Mouse (Mus musculus): ENCODE measurements around the gene Zfp113. TPM values are rescaled to one million over a fixed set of nuclear protein-coding genes. Genes with fewer than 3 reads are reported as not detected.
A peak's percentile ranks its signal among the peaks of the same experiment; 100 is the strongest.

Zfp113 gene
- polyA plus RNA-seq, 1 experiment from 2014 or later = 42.5 TPM

GRCm38 (mm10) chr5:138170936-138171561 lies 15.5 kb upstream of the Zfp113 start:
- Histone ChIP-seq H3K27ac (replicated peaks) (peak overlapping the region; percentile 98), H3K9ac (replicated peaks) (peak overlapping the region; percentile 79), H3K9me3 (no peaks in the 10 kb centered on the region), H3K4me3 (peak overlapping the region; percentile 83), H3K27me3 (no peaks in the 10 kb centered on the region), H3K4me2 (replicated peaks) (peak overlapping the region; percentile 85), H3K4me1 (peaks cover 31% of the 10 kb centered on the region), H3K36me3 (peaks cover 49% of the 10 kb centered on the region)
- under 1% methylated on average over 47 of the region's 47 CpGs for WGBS
- peak; percentile 81 for ATAC-seq (replicated peaks)

GRCm38 (mm10) chr5:138165594-138165993 lies 10.1 kb upstream of the Zfp113 start:
- Histone ChIP-seq H3K4me2 (replicated peaks) (no peak overlapping the region), H3K4me3 (no peak overlapping the region), H3K9me3 (no peaks in the 10 kb centered on the region), H3K27ac (replicated peaks) (no peak overlapping the region), H3K4me1 (peaks cover 27% of the 10 kb centered on the region), H3K36me3 (peaks cover 76% of the 10 kb centered on the region), H3K27me3 (no peaks in the 10 kb centered on the region), H3K9ac (replicated peaks) (no peak overlapping the region)
- WGBS = 87% methylated on average over 8 of the region's 8 CpGs
- no peak for ATAC-seq (replicated peaks)

GRCm38 (mm10) chr5:138163610-138164009 lies 8.1 kb upstream of the Zfp113 start:
- Histone ChIP-seq H3K4me3 (no peak overlapping the region), H3K4me1 (peaks cover 16% of the 10 kb centered on the region), H3K27me3 (no peaks in the 10 kb centered on the region), H3K36me3 (peaks cover 64% of the 10 kb centered on the region), H3K27ac (replicated peaks) (no peak overlapping the region), H3K4me2 (replicated peaks) (no peak overlapping the region), H3K9ac (replicated peaks) (no peak overlapping the region), H3K9me3 (no peaks in the 10 kb centered on the region)
- ATAC-seq (replicated peaks) = no peak
- 58% methylated on average over 10 of the region's 10 CpGs for WGBS

- H3K9ac ChIP-seq (replicated peaks) = no peak overlapping the region
- no peak overlapping the region for H3K4me2 ChIP-seq (replicated peaks)
- H3K4me3 ChIP-seq = no peak overlapping the region
- H3K27ac ChIP-seq (replicated peaks) = no peak overlapping the region
- peaks cover 16% of the 10 kb centered on the region for H3K4me1 ChIP-seq
- H3K36me3 ChIP-seq = peaks cover 59% of the 10 kb centered on the region
- no peak for ATAC-seq (replicated peaks)
- H3K27me3 ChIP-seq = no peaks in the 10 kb centered on the region
- H3K9me3 ChIP-seq = no peaks in the 10 kb centered on the region
- 69% methylated on average over 6 of the region's 6 CpGs for WGBS
Observed at GRCm38 (mm10) chr5:138163046-138163445, 7.5 kb upstream of the Zfp113 start.

GRCm38 (mm10) chr5:138160842-138161665 lies 5.5 kb upstream of the Zfp113 start, which contains the start of gene Cops6:
Gene Cops6, plus strand, starts transcription at chr5:138161071.
- Histone ChIP-seq H3K36me3 (peaks cover 39% of the 10 kb centered on the region), H3K9me3 (no peaks in the 10 kb centered on the region), H3K27ac (replicated peaks) (peak within 1 kb of the TSS; percentile 76), H3K4me1 (peaks cover 16% of the 10 kb centered on the region), H3K27me3 (no peaks in the 10 kb centered on the region), H3K9ac (replicated peaks) (peak within 1 kb of the TSS; percentile 79), H3K4me2 (replicated peaks) (peak within 1 kb of the TSS; percentile 48), H3K4me3 (peak within 1 kb of the TSS; percentile 80)
- peak; percentile 97 for ATAC-seq (replicated peaks)
- WGBS = 1% methylated on average over 42 of the region's 42 CpGs

GRCm38 (mm10) chr5:138160224-138160762 lies 4.7 kb upstream of the Zfp113 start:
- Histone ChIP-seq H3K4me3 (peak overlapping the region; percentile 80), H3K27ac (replicated peaks) (peak overlapping the region; percentile 76), H3K9me3 (no peaks in the 10 kb centered on the region), H3K36me3 (peaks cover 31% of the 10 kb centered on the region), H3K27me3 (no peaks in the 10 kb centered on the region), H3K4me2 (replicated peaks) (peak overlapping the region; percentile 48), H3K9ac (replicated peaks) (peak overlapping the region; percentile 79), H3K4me1 (peaks cover 16% of the 10 kb centered on the region)
- WGBS = 69% methylated on average over 7 of the region's 7 CpGs
- 0 out of 2 replicates have a peak, but pooled peaks have one; percentile 1 for ATAC-seq (replicated peaks)

- ATAC-seq (replicated peaks) = no peak
- 83% methylated on average over 3 of the region's 3 CpGs for WGBS
- H3K27ac ChIP-seq (replicated peaks) = no peak overlapping the region
Observed at GRCm38 (mm10) chr5:138154390-138154789, 1.2 kb downstream of the Zfp113 start.

GRCm38 (mm10) chr5:138138585-138138984 lies 17.0 kb downstream of the Zfp113 start:
- Histone ChIP-seq H3K4me1 (no peaks in the 10 kb centered on the region), H3K27ac (replicated peaks) (no peak overlapping the region), H3K9me3 (no peaks in the 10 kb centered on the region), H3K36me3 (peaks cover 42% of the 10 kb centered on the region), H3K4me2 (replicated peaks) (no peak overlapping the region), H3K4me3 (no peak overlapping the region), H3K27me3 (no peaks in the 10 kb centered on the region), H3K9ac (replicated peaks) (no peak overlapping the region)
- WGBS = 90% methylated on average over 4 of the region's 4 CpGs
- ATAC-seq (replicated peaks) = no peak

More at GRCm38 (mm10) chr5:138154390-138154789, 1.2 kb downstream of the Zfp113 start:
- peaks cover 10% of the 10 kb centered on the region for H3K4me1 ChIP-seq
- H3K9ac ChIP-seq (replicated peaks) = peak overlapping the region; percentile 96
- H3K4me2 ChIP-seq (replicated peaks) = peak overlapping the region; percentile 62
- H3K36me3 ChIP-seq = peaks cover 25% of the 10 kb centered on the region
- H3K4me3 ChIP-seq = peak overlapping the region; percentile 86
- no peaks in the 10 kb centered on the region for H3K9me3 ChIP-seq
- no peaks in the 10 kb centered on the region for H3K27me3 ChIP-seq

GRCm38 (mm10) chr5:138137935-138138549 lies 17.5 kb downstream of the Zfp113 start:
- Histone ChIP-seq H3K9ac (replicated peaks) (no peak overlapping the region), H3K27ac (replicated peaks) (no peak overlapping the region), H3K4me3 (no peak overlapping the region), H3K4me2 (replicated peaks) (no peak overlapping the region), H3K27me3 (no peaks in the 10 kb centered on the region), H3K36me3 (peaks cover 42% of the 10 kb centered on the region), H3K4me1 (no peaks in the 10 kb centered on the region), H3K9me3 (no peaks in the 10 kb centered on the region)
- WGBS = 69% methylated on average over 8 of the region's 8 CpGs
- ATAC-seq (replicated peaks) = 0 out of 2 replicates have a peak, but pooled peaks have one; percentile 48

GRCm38 (mm10) chr5:138137257-138137656 lies 18.3 kb downstream of the Zfp113 start:
- Histone ChIP-seq H3K9ac (replicated peaks) (no peak overlapping the region), H3K4me3 (no peak overlapping the region), H3K36me3 (peaks cover 44% of the 10 kb centered on the region), H3K9me3 (no peaks in the 10 kb centered on the region), H3K4me1 (no peaks in the 10 kb centered on the region), H3K4me2 (replicated peaks) (no peak overlapping the region), H3K27ac (replicated peaks) (no peak overlapping the region), H3K27me3 (no peaks in the 10 kb centered on the region)
- ATAC-seq (replicated peaks) = no peak
- 91% methylated on average over 4 of the region's 4 CpGs for WGBS

- no peaks in the 10 kb centered on the region for H3K9me3 ChIP-seq
- peaks cover 77% of the 10 kb centered on the region for H3K36me3 ChIP-seq
- no peak overlapping the region for H3K4me2 ChIP-seq (replicated peaks)
- H3K4me1 ChIP-seq = no peaks in the 10 kb centered on the region
- no peak overlapping the region for H3K9ac ChIP-seq (replicated peaks)
- no peak overlapping the region for H3K27ac ChIP-seq (replicated peaks)
- WGBS = 93% methylated on average over 5 of the region's 5 CpGs
- H3K4me3 ChIP-seq = no peak overlapping the region
- no peaks in the 10 kb centered on the region for H3K27me3 ChIP-seq
- no peak for ATAC-seq (replicated peaks)
Observed at GRCm38 (mm10) chr5:138132425-138133064, 23.0 kb downstream of the Zfp113 start.

All from forebrain, embryonic 15.5 days (tissue).